Mouse (Mus musculus) R1 (cell line): ENCODE measurements around the gene Tdo2.

Source experiments
- DNase-seq: peaks from one replicate; pipeline ENCODE4 v3.0.0-alpha.2; 2018; ENCODE audit warnings: low read depth, low spot score

Tdo2 gene

DNA sequence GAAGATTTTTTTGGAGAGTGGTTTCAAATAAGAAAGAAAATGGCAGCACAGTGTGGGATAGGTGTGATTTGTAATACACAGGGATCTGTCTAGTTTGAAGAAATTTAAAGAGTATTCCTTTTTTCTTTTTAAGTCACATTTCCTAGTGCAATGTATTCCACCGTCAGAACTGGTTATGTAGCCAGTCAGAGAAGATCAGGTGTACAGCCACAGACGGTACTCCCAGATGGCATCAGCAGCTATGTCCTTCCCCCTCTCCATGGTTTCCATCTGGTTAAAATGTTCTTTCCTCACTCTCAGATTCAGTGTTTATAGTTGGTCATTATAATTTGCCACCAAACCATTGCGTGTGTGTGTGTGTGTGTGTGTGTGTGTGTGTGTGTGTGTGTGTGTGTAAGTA is 32.9 kb downstream of the Tdo2 start:
- no peak for DNase-seq

- no peak for DNase-seq
These were observed 33.7 kb downstream of the Tdo2 start for GRCm38 (mm10) chr3:81942341-81942740.

DNA sequence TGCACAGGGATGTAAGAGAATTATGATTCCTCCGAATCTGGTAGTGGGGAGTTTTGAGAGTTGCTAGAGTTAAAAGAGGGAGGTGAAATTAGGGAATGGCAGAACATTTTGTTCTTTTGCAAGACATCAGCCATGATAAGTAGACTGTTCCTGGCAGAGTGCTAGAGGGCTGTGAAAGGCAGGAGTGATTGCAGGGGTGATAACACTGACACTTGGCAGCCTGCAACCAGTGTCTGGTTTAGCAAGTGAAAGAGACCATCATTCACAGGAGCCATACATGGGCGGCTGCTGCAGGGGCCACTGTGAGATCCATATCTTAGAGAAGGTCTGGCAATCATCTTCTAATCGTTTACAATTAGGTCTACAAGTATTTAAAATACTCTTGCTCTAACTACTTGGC is 37.1 kb downstream of the Tdo2 start:
- DNase-seq: no peak

DNA sequence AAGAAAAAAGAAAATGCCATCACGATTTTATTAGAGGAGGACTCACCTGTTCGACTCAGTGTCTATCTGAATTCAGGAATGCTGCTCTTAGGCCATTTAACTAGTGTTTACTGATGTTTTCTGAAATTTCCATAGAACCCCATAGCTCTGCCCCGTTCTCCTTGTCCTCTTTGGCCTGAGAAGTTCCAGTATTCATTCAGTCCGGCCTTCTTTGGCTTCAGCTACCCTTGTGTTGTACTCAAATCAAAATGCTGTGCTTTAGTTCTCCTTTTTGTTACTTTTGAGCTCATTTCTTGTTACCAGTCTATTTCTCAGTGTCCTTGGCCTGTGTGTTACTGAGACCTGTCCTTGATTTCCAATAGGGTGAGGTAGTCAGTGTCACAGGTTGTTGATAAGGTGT is 42.7 kb downstream of the Tdo2 start:
- no peak for DNase-seq

GRCm38 (mm10) chr3:81932141-81933101 is 43.6 kb downstream of the Tdo2 start, which contains the start of gene Ctso:
Gene Ctso, plus strand, starts transcription at chr3:81932601.
- peak; percentile 73 for DNase-seq

DNA sequence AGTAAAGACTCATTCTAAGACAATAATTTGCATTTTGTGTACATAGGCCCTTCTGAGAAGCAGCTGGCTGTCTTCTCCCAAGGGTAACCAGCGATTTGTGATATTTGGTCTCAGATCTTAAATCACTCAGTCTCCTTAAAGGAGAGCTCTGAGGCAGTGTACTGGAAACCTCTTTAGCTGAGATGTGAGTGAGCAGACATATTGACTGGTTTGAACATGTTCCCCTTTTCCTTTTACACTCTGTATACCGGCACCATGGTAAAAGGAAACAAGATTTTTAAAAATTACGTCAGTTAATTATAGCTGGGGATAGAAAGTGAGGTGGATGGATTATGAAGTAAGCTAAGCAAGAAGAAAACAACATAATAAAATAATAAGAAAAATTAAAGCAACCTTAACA is 44.3 kb downstream of the Tdo2 start:
- DNase-seq: no peak

DNA sequence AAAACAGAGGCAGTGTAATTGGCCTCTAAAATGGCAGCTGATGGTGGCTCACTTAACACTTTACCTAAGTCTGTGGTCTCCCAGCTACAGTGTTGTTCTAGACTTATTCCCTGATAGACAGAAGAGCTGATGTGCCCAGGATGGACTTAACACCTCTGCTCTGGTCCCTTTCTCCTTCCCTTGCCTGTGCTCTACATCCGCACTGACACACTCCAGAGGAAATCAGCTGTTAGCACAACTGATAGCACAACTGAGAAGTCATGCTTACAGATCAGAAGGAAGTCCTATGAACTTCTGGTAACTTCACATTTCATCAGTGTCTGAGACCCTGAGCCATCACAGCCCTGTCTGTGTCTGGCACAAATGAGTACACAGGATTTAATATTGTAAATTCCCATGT is 46.9 kb downstream of the Tdo2 start:
- no peak for DNase-seq

- DNase-seq: peak; percentile 32
These were observed 49.2 kb downstream of the Tdo2 start for GRCm38 (mm10) chr3:81926764-81927325.

- no peak for DNase-seq
These were observed 50.1 kb downstream of the Tdo2 start for GRCm38 (mm10) chr3:81925856-81926255.

GRCm38 (mm10) chr3:81924931-81925330 is 51.1 kb downstream of the Tdo2 start:
- DNase-seq: peak; percentile 53

GRCm38 (mm10) chr3:81922910-81923309 is 53.1 kb downstream of the Tdo2 start:
- DNase-seq: peak; percentile 35

DNA sequence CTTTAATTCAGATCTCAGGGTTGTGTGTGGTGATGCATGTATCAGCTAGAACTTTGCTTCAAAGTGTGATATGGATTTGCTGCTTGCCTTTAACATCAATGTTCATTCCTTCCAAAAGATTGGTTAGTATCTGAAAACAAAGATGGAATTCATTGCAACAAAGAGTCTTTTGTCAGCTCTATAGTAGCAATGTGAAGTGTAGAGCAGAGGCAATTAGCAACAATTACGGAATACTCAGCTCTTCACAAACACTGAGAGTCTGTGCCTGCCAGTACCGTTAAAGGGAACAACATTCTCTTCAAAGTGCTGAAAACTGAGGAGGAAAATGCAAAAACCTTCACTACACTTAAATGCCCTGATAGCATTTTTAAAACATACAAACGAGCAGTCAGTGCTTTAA is 56.3 kb downstream of the Tdo2 start:
- DNase-seq: no peak

DNA sequence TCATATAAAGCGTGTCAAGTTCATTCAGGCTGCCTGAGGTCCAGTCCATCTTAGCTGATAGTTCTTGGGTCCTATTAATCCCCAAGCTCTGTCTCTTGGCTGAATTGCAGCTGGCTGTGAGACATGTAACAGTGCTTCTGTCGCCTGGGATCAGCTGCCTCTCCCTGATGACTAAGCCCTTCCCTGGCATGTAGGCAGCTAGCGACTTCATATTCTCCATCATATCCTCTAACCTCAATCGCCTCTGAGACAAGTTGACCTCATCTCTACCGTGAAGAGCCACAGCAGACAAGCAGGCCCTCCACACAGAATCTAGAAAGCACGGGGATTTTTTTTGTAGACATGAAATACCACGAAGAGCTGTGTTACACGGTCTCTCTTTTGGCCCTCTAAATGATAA is 57.8 kb downstream of the Tdo2 start:
- no peak for DNase-seq

DNA sequence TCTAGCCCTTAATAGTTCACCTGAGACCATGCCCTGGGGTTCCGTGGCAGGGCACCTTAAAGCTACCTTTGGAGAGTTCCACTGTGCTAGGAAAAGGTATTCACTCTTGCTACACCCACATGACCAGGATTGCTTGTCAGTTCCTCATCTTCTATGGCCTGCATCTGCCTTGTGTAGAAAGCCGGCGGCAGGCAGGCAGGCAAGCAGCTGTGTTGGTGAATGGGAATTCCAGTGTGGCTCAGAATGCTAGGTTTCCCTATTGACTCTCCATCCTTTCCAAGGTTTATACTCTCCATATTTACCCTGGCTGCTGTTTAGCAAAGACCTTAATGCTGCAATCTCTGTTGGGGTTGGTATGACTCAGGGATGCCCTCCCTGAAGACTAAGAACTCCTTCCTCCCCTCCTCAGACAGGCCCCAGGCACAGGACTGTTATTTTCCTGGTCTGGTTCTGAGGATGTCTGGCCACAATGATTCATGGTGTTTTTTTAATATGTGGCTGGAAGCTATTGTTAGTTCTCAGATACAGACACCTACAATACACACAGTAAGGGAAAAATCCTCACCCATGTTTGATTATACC is 58.6 kb downstream of the Tdo2 start:
- DNase-seq: no peak

GRCm38 (mm10) chr3:81916030-81916686 is 59.8 kb downstream of the Tdo2 start:
- DNase-seq: no peak

- DNase-seq: no peak
These were observed 65.5 kb downstream of the Tdo2 start for GRCm38 (mm10) chr3:81910286-81911036.
